Mouse (Mus musculus) thymus, postnatal 0 days (tissue): ENCODE results near the gene Pik3cd. TPM values are rescaled to one million over a fixed set of nuclear protein-coding genes. Genes with fewer than 3 reads are reported as not detected.

ENCODE experiments used
- DNase-seq: peaks from one replicate; pipeline ENCODE4 v3.0.0-alpha.2; 2015; ENCODE audit warnings: low spot score
- microRNA-seq: library from miRNA; unstranded; fragments of <30 nt; microRNA quantifications from one replicate; pipeline ENCODE4, GENCODE M21; 2016; ENCODE audit warnings: borderline number of aligned reads
- polyA plus RNA-seq: library from polyadenylated mRNA; unstranded; fragments of >200 nt; fragmentation: Nextera tagmentation; extraction: Ambion mirVana; gene quantifications from 2 replicates; pipeline ENCODE4 v1.2.1, GENCODE M21; 2015

Pik3cd gene
- polyA plus RNA-seq, 1 experiment from 2014 or later, result 31.2 TPM

- DNase-seq, result no peak
Observed at GRCm38 (mm10) chr4:149609256-149610025, 92.9 kb downstream of the Pik3cd start.

GRCm38 (mm10) chr4:149608309-149608638 is 94.1 kb downstream of the Pik3cd start:
- no peak for DNase-seq

GRCm38 (mm10) chr4:149607591-149608308 is 94.6 kb downstream of the Pik3cd start:
- DNase-seq, result no peak

GRCm38 (mm10) chr4:149606766-149607358 is 95.5 kb downstream of the Pik3cd start:
- DNase-seq, result no peak

GRCm38 (mm10) chr4:149606056-149606455 is 96.3 kb downstream of the Pik3cd start:
- no peak for DNase-seq

- no peak for DNase-seq
Observed at GRCm38 (mm10) chr4:149604518-149604917, 97.9 kb downstream of the Pik3cd start.

GRCm38 (mm10) chr4:149603860-149604259 is 98.5 kb downstream of the Pik3cd start:
- DNase-seq, result no peak

GRCm38 (mm10) chr4:149602236-149602635 is 100.1 kb downstream of the Pik3cd start:
- DNase-seq, result no peak

GRCm38 (mm10) chr4:149601484-149601883 is 100.9 kb downstream of the Pik3cd start:
- DNase-seq, result no peak

GRCm38 (mm10) chr4:149600130-149600529 is 102.2 kb downstream of the Pik3cd start:
- no peak for DNase-seq

- no peak for DNase-seq
Observed at GRCm38 (mm10) chr4:149599549-149599948, 102.8 kb downstream of the Pik3cd start.

Small RNA genes lying within 50 kb of the gene (microRNA-seq; reads per million reads assigned to microRNA genes)
- not detected for gene Mir7023

Other genes starting within 250 kb of the Pik3cd start
- gene Rbp7, start 247.6 kb downstream of the Pik3cd start, polyA plus RNA-seq, result 12.6 and 18.0 TPM in 2 replicates
- gene Tmem274, start 225.2 kb downstream of the Pik3cd start, polyA plus RNA-seq, result 0.31 TPM in 1 of 2 replicates, not detected in the other
- gene Nmnat1, start 217.4 kb downstream of the Pik3cd start, polyA plus RNA-seq, result 13.4 and 15.3 TPM in 2 replicates
- 62.8 and 66.6 TPM in 2 replicates for gene Lzic, start 217.3 kb downstream of the Pik3cd start, polyA plus RNA-seq
- gene Ctnnbip1, start 184.3 kb downstream of the Pik3cd start, polyA plus RNA-seq, result 25.6 and 28.3 TPM in 2 replicates
- 20.4 and 21.1 TPM in 2 replicates for gene Clstn1, start 116.1 kb downstream of the Pik3cd start, polyA plus RNA-seq
- 11.5 and 11.7 TPM in 2 replicates for gene Tmem201, start 35.5 kb upstream of the Pik3cd start, polyA plus RNA-seq
- gene Slc25a33, start 71.7 kb upstream of the Pik3cd start, polyA plus RNA-seq, result 7.4 and 7.8 TPM in 2 replicates